Mouse (Mus musculus) embryonic fibroblast, embryonic 13.5 days (primary cell): ENCODE measurements around the gene Ppp1r15b. TPM values are rescaled to one million over a fixed set of nuclear protein-coding genes. Genes with fewer than 3 reads are reported as not detected.

Experiments used
- H3K27ac ChIP-seq: 2 replicates; pipeline ENCODE4 v1.5.1; 2012; ENCODE audit warnings: low read length, control low read depth, inconsistent platforms; ENCODE audit not compliant: insufficient read depth
- H3K4me1 ChIP-seq: 2 replicates; pipeline ENCODE4 v1.6.1; 2011; ENCODE audit warnings: low read length; ENCODE audit not compliant: control insufficient read depth, insufficient read depth
- H3K4me3 ChIP-seq: 2 replicates; pipeline ENCODE4 v1.5.1; 2011; ENCODE audit warnings: mild to moderate bottlenecking, control low read depth, low read length; ENCODE audit not compliant: insufficient read depth
- CTCF ChIP-seq: IDR thresholded peaks from 2 replicates; pipeline ENCODE4 v1.5.1; 2011; ENCODE audit warnings: mild to moderate bottlenecking, control low read depth, low read length, moderate library complexity, borderline replicate concordance; ENCODE audit not compliant: insufficient read depth
- POLR2A ChIP-seq: IDR thresholded peaks from 2 replicates; pipeline ENCODE4 v1.6.1; 2011; ENCODE audit warnings: low read depth, mild to moderate bottlenecking, control low read depth, low read length, moderate library complexity
- polyA plus RNA-seq: library from polyadenylated mRNA; stranded (reverse); fragments of >200 nt; gene quantifications from 2 replicates; pipeline ENCODE4 v1.2.4, GENCODE M21; 2011; ENCODE audit warnings: low read depth; ENCODE audit not compliant: missing spikeins, insufficient read length

Gene Ppp1r15b
- polyA plus RNA-seq, 1 experiment: 63.3 TPM

DNA sequence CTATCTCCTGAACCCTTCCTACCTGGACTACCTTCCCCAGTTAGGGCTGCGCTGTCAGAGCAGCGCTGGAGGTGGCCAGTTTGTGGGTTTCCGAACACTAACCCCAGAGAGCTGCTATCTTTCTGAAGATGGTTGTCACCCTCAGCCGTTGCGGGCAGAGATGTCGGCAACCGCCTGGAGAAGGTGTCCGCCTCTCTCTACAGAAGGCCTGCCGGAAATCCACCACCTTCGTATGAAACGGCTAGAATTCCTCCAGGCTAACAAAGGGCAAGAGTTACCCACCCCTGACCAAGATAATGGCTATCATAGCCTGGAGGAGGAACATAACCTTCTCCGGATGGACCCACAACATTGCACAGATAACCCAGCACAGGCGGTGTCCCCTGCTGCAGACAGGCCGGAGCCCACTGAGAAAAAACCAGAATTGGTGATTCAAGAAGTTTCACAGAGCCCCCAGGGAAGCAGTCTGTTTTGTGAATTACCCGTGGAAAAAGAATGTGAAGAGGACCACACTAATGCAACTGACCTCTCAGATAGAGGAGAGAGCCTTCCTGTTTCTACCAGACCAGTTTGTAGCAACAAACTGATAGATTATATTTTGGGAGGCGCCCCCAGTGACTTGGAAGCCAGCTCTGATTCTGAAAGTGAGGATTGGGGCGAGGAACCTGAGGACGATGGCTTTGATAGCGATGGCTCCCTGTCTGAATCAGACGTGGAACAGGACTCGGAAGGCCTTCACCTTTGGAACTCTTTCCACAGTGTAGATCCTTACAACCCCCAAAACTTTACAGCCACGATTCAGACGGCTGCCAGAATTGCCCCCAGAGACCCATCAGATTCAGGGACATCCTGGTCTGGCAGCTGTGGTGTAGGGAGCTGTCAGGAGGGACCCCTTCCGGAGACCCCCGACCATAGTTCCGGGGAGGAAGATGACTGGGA lies 1.7 kb downstream of the Ppp1r15b start:
- TF ChIP-seq CTCF (no peak), POLR2A (no peak)
- Histone ChIP-seq H3K27ac (0 out of 2 replicates have a peak overlapping the region, but pooled peaks have one; percentile 94), H3K4me1 (no peaks in the 10 kb centered on the region), H3K4me3 (peak overlapping the region; percentile 92)

DNA sequence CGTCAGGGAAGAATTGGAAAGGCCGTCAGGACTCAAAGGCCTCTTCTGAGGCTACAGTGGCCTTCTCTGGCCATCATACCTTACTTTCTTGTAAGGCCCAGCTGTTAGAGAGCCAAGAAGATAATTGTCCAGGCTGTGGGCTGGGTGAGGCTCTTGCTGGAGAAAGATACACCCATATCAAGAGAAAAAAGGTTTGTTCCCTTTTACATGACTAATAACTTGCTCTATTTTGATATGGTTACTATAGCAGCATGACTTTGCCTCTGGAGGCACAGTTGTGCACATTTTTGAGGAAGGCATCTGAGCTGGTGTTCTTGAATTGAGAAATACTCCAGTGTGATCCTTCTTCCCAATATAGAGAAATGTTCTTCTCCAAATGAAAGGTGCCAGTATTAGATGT lies 2.5 kb downstream of the Ppp1r15b start:
- Histone ChIP-seq H3K4me1 (no peaks in the 10 kb centered on the region), H3K4me3 (peak overlapping the region; percentile 92), H3K27ac (no peak overlapping the region)
- TF ChIP-seq POLR2A (no peak), CTCF (no peak)

DNA sequence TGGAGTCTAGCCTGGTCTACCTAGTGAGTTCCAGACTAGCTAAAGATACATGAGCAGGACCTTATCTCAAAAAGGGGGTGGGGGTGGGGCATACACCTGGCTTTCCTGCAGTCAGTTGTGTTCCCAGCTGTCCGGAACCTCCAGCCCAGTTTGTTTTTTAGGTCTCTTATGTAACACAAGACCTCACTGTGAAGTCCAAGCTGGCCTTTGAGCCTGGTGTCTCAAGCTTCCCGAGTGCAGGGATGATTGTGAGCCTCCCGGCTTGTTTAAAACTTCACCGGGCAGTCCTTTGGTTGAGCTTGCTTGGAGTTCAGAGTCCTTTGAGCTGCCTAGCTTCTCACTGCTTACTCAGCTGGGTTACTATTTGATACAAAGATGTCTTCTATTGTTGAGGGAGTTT lies 3.1 kb downstream of the Ppp1r15b start:
- Histone ChIP-seq H3K4me1 (no peaks in the 10 kb centered on the region), H3K27ac (0 out of 2 replicates have a peak overlapping the region, but pooled peaks have one; percentile 25), H3K4me3 (peak overlapping the region; percentile 92)
- no peak for TF ChIP-seq POLR2A
- TF ChIP-seq CTCF: no peak

DNA sequence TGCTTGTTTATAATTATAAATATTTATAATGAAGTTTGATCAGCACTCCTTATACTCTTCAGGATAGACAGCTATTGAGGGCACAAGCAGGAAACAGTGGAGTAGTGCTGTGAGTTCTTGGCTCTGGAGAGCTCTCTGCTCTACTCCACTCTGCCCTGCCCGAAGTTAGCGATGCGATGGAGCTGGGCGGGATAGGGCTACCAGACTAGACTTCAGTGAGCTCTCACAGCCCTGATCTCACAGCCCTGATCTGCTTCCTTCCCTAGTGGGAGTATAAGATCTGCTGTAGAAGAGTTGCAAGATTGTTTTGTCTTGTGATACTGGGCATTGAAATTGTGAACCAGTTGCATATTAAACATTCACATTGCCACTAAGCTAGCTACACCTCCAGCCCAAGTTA lies 3.9 kb downstream of the Ppp1r15b start:
- peak overlapping the region; percentile 92 for H3K4me3 ChIP-seq
- TF ChIP-seq POLR2A (no peak), CTCF (no peak)
- no peaks in the 10 kb centered on the region for H3K4me1 ChIP-seq
- no peak overlapping the region for H3K27ac ChIP-seq

DNA sequence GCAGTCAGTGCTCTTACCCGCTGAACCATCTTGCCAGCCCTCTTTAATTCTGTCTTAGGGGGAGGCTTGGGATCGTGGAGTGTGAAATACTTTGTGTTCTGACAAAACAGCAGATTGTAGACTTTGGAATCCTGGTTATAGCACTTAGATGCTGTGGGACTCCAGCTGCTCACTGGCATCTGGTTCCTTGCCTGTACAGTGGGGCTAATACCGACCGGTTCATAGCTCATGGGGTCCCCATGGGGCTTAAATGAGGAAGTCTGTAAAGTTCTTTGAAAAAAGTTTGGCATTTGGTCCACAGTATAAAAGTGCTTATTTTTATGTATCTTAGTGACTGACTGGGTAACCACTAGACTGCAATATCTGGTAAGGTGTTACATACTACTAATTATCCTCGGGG lies 4.9 kb downstream of the Ppp1r15b start:
- Histone ChIP-seq H3K4me3 (peak overlapping the region; percentile 42), H3K4me1 (no peaks in the 10 kb centered on the region), H3K27ac (no peak overlapping the region)
- TF ChIP-seq POLR2A: no peak
- TF ChIP-seq CTCF: no peak

DNA sequence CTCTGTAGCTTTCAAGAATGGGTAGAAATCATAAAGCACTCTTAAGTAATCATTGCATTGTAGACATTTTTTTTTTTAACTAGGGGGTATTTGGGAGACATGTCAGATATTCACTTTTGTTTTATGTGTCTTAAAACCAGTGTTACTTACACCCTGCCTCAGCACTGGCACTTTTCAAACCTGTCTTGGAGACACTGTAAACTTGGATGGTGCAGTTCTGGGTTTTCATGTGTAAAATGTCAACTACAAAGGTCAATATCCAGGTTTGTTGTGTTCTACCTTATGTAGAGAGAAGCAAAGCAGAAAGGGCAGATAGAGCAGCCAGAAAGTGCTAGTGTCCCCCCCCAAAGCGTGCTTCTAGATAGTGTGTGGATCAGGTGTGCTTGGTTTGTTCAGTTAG lies 7.5 kb downstream of the Ppp1r15b start:
- Histone ChIP-seq H3K4me1 (no peaks in the 10 kb centered on the region), H3K27ac (no peak overlapping the region), H3K4me3 (no peak overlapping the region)
- TF ChIP-seq POLR2A (no peak), CTCF (no peak)

DNA sequence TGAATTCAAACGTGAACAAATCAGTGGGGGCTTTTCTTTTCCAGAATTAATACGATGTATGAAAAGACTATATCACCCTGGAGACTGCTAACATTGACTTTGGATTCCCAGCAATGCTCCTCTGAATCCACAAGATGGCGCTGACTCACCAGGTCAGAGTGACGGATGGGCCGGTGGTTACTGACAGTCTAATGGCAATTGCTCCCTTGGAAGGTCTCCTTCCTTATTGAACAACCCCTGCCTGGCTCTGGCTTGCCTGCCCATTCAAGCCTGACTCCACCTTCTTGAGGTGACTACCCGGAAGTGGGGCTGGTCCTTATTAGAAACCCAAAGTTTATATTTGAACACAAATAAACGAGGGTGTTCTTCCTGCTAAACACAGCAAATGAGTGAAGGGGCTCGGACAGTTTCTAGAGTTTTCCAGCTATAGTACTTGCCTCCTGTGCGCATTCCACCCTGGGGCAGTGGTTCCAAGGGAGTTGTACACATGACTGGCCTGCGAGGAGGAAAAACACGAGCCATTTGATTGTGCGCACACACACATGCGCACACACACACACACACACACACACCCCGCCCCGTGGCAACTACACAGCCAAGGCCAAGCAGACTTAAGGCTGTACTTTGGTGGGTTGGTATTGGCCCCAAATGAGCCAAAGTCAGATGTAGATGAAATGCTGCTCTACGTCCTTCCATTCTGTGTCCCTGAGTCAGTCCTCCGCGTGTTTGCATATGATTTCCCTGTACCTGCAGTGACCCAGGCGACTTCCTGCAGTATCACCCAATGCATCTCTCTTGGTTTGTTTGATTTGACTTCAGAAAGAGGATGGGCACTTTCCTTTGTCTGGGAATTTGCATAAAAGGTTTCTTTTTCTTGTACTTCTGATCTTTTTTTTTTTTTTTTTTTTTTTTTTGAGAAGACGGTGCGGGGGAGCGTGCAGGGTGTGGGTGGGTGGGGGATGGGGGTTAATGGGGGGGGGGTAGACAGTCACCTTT lies 15.4 kb downstream of the Ppp1r15b start:
- TF ChIP-seq CTCF: peak; percentile 75; the same call in 1 of the 2 replicates
- TF ChIP-seq POLR2A: no peak
- Histone ChIP-seq H3K27ac (no peak overlapping the region), H3K4me3 (no peak overlapping the region), H3K4me1 (no peaks in the 10 kb centered on the region)

DNA sequence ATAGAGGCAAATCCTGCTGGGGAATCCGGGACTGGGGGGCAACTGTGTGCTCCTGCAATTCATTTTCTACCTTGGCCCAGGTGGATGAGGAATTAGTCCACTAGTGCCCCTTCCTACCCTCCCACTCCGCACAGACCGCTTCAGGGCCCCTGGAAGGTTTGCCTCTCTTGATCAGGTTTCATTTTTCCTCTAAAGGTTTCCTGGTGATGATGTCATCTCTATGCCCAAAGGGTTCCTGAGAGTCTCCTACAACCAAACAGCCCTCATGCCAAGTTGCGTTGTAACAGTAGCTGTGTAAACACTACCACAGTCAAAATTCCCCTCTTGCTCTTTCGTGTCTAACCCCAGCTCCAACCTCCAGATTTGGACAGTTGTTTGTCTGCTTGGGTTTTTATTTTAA lies 16.4 kb downstream of the Ppp1r15b start:
- no peak overlapping the region for H3K27ac ChIP-seq
- TF ChIP-seq CTCF (no peak), POLR2A (no peak)
- H3K4me3 ChIP-seq: no peak overlapping the region
- no peaks in the 10 kb centered on the region for H3K4me1 ChIP-seq

DNA sequence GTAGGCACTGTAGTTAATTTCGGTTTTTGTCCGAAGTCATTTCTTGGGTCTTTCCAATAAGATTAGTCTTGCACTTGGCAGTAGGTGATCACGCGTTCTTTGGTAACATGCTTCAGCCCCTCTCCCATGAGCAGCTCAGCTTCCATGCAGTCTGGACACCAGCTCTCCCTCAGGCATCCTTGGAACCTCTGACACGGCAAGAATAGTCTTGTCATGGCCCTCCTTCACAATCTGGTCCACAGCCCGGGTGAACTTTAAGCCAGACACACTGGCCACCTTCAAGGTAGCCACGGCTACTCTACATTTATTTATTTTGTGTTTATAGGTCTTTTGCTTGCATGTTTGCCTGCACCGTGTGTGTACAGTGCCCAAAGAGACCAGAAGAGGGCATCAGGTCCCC lies 17.2 kb downstream of the Ppp1r15b start:
- no peak for TF ChIP-seq CTCF
- no peak for TF ChIP-seq POLR2A
- Histone ChIP-seq H3K27ac (no peak overlapping the region), H3K4me1 (no peaks in the 10 kb centered on the region), H3K4me3 (no peak overlapping the region)
